Mouse (Mus musculus): ENCODE data around the gene Rab20. TPM values are rescaled to one million over a fixed set of nuclear protein-coding genes. Genes with fewer than 3 reads are reported as not detected.

The Rab20 gene
- total and polyA plus RNA-seq, 2 experiments from 2014 or later, result 52.0 to 84.5 TPM

DNA sequence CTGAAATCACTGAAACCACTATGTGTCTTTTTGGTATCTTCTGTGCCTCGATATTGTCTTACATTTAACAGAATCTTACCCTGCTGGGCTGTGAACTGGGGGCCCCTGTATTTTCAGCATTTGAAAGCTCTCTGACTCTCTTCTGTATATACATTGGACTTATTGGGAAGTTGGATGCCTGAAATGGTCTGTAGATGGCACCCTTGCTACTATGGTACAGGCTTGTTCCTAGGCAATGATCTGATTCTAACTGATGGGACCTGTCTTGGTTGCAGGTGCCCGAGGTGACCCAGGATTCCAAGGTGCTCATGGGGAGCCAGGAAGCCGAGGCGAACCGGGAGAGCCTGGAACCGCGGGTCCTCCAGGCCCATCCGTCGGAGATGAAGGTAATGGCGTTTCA is 63.4 kb downstream of the Rab20 start:
- TF ChIP-seq EP300 (IDR thresholded peaks at IDR 0.05; ENCODE audit: low read depth) (no peak), CTCF (IDR thresholded peaks at IDR 0.05; ENCODE audit: low read depth) (no peak)
- H3K27ac ChIP-seq (ENCODE audit: low read depth), result no peak overlapping the region
- ATAC-seq (ENCODE audit: insufficient read depth, low read depth) (no peak), DNase-seq (ENCODE audit: low spot score) (no peak)
- no peak overlapping the region for H3K4me2 ChIP-seq (ENCODE audit: low read depth, low read length)
- H3K27me3 ChIP-seq (ENCODE audit: control insufficient read depth, insufficient read depth, low read length), result no peaks in the 10 kb centered on the region
- no peak overlapping the region for H3K9ac ChIP-seq (replicated peaks; ENCODE audit: low read depth, low read length)
- peaks cover 64% of the 10 kb centered on the region for H3K36me3 ChIP-seq (replicated peaks; ENCODE audit: control insufficient read depth, insufficient read depth, low read length)
- H3K4me3 ChIP-seq (ENCODE audit: low read depth, low read length), result no peak overlapping the region
- peaks cover 9% of the 10 kb centered on the region; the same call in 1 of the 2 replicates for H3K4me1 ChIP-seq (ENCODE audit: control insufficient read depth, insufficient read depth)
- H3K9me3 ChIP-seq (replicated peaks; ENCODE audit: control insufficient read depth, low read length), result no peaks in the 10 kb centered on the region
- 89% methylated on average over 10 of the region's 10 CpGs for WGBS

DNA sequence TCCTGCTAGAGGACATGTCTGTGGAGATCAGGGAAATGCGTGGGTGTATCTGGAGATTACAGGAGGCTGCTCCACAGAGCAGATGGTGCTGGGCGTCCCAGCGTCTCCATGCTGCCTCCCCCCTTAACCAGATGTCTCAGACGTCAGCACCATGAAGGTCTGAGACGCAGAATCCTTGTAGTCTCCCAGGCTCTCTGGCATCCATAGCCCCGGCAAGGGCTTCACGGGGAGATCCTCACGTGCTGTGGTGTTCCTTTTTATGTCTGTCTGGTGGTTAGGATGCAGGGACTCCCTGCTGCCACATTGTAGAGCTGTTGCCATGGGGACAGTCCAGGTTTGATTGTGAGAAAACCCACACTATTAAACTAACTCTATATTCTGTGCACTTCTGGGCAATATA is 64.2 kb downstream of the Rab20 start:
- peaks cover 68% of the 10 kb centered on the region for H3K36me3 ChIP-seq (replicated peaks; ENCODE audit: control insufficient read depth, insufficient read depth, low read length)
- H3K27me3 ChIP-seq (ENCODE audit: control insufficient read depth, insufficient read depth, low read length), result no peaks in the 10 kb centered on the region
- no peaks in the 10 kb centered on the region for H3K9me3 ChIP-seq (replicated peaks; ENCODE audit: control insufficient read depth, low read length)
- ATAC-seq (ENCODE audit: insufficient read depth, low read depth) (no peak; the same call in 1 of the 2 replicates), DNase-seq (ENCODE audit: low spot score) (no peak)
- no peak overlapping the region for H3K4me3 ChIP-seq (ENCODE audit: low read depth, low read length)
- 59% methylated on average over 8 of the region's 8 CpGs for WGBS
- peaks cover 9% of the 10 kb centered on the region; the same call in 1 of the 2 replicates for H3K4me1 ChIP-seq (ENCODE audit: control insufficient read depth, insufficient read depth)
- H3K4me2 ChIP-seq (ENCODE audit: low read depth, low read length), result no peak overlapping the region
- H3K9ac ChIP-seq (replicated peaks; ENCODE audit: low read depth, low read length), result no peak overlapping the region
- TF ChIP-seq EP300 (IDR thresholded peaks at IDR 0.05; ENCODE audit: low read depth) (no peak), CTCF (IDR thresholded peaks at IDR 0.05; ENCODE audit: low read depth) (no peak)
- H3K27ac ChIP-seq (ENCODE audit: low read depth), result no peak overlapping the region

DNA sequence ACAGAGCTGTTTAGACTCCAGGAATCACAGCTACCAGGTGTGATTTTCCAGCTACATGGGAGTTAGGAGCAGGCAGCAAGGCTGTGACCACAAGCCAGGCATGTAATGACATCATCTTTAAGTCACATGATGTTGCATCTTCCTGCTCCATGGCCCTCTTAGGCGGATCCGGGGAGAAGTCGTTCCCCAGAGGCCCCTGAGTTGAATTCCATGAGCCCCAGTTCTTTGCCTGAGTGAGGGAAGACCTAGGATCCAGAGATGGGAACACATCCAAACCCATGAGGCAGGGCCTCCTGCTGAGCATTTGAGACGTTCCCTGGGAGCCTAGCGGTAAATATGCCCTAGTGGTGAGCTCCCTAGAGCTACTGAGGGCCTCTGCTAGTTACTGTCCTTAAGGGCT is 66.1 kb downstream of the Rab20 start:
- Histone ChIP-seq H3K27ac (ENCODE audit: low read depth) (peak overlapping the region; percentile 28), H3K9me3 (replicated peaks; ENCODE audit: control insufficient read depth, low read length) (no peaks in the 10 kb centered on the region), H3K9ac (replicated peaks; ENCODE audit: low read depth, low read length) (no peak overlapping the region), H3K27me3 (ENCODE audit: control insufficient read depth, insufficient read depth, low read length) (no peaks in the 10 kb centered on the region), H3K4me3 (ENCODE audit: low read depth, low read length) (no peak overlapping the region), H3K36me3 (replicated peaks; ENCODE audit: control insufficient read depth, insufficient read depth, low read length) (peaks cover 80% of the 10 kb centered on the region), H3K4me2 (ENCODE audit: low read depth, low read length) (no peak overlapping the region), H3K4me1 (ENCODE audit: control insufficient read depth, insufficient read depth) (0 out of 2 replicates have a peak, but pooled peaks cover under 1% of the 10 kb centered on the region)
- DNase-seq (ENCODE audit: low spot score) (no peak), ATAC-seq (ENCODE audit: insufficient read depth, low read depth) (peak; percentile 28; the same call in 1 of the 2 replicates)
- no peak for TF ChIP-seq EP300 (IDR thresholded peaks at IDR 0.05; ENCODE audit: low read depth)
- 0 out of 2 replicates have a peak, but pooled peaks have one; percentile 4 for TF ChIP-seq CTCF (IDR thresholded peaks at IDR 0.05; ENCODE audit: low read depth)
- WGBS, result 37% methylated on average over 5 of the region's 5 CpGs

DNA sequence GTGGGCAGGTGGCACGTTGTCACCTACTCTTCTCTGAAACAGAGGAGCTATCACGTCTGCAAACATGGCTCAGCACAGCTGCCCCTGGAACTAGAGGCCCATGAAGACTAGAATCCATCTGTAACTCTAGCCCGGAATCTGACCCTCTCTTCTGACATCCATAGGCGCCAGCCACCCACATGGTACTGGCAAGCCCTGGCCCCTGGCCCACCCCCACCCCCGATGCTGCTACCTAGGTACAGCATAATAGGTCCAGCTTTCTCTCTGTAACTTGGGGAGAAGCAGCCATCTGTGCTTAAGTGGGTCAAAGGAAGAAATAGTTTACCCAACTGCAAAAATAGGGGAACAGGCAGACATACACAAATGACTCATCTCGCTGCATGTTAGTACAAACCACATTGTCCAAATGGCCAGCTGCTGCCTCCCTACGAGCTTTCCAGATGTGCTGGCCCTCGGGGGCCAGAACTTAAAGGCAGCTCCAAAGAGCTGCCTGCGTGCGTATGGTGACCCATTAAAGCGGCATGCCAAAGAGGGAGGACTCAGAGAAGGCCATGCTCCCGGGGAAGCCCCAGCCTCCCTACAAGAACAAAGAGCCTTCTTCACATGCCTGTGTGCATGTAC is 66.9 kb downstream of the Rab20 start:
- no peak for DNase-seq (ENCODE audit: low spot score)
- H3K4me2 ChIP-seq (ENCODE audit: low read depth, low read length), result no peak overlapping the region
- no peaks in the 10 kb centered on the region for H3K9me3 ChIP-seq (replicated peaks; ENCODE audit: control insufficient read depth, low read length)
- no peak overlapping the region for H3K9ac ChIP-seq (replicated peaks; ENCODE audit: low read depth, low read length)
- no peak overlapping the region for H3K4me3 ChIP-seq (ENCODE audit: low read depth, low read length)
- no peak for TF ChIP-seq CTCF (IDR thresholded peaks at IDR 0.05; ENCODE audit: low read depth)
- peak; percentile 45; the same call in 1 of the 2 replicates for TF ChIP-seq EP300 (IDR thresholded peaks at IDR 0.05; ENCODE audit: low read depth)
- ATAC-seq (ENCODE audit: insufficient read depth, low read depth), result peak; percentile 69
- peaks cover 83% of the 10 kb centered on the region for H3K36me3 ChIP-seq (replicated peaks; ENCODE audit: control insufficient read depth, insufficient read depth, low read length)
- no peaks in the 10 kb centered on the region for H3K4me1 ChIP-seq (ENCODE audit: control insufficient read depth, insufficient read depth)
- WGBS, result 63% methylated on average over 12 of the region's 12 CpGs
- H3K27me3 ChIP-seq (ENCODE audit: control insufficient read depth, insufficient read depth, low read length), result no peaks in the 10 kb centered on the region
- peak overlapping the region; percentile 28 for H3K27ac ChIP-seq (ENCODE audit: low read depth)

DNA sequence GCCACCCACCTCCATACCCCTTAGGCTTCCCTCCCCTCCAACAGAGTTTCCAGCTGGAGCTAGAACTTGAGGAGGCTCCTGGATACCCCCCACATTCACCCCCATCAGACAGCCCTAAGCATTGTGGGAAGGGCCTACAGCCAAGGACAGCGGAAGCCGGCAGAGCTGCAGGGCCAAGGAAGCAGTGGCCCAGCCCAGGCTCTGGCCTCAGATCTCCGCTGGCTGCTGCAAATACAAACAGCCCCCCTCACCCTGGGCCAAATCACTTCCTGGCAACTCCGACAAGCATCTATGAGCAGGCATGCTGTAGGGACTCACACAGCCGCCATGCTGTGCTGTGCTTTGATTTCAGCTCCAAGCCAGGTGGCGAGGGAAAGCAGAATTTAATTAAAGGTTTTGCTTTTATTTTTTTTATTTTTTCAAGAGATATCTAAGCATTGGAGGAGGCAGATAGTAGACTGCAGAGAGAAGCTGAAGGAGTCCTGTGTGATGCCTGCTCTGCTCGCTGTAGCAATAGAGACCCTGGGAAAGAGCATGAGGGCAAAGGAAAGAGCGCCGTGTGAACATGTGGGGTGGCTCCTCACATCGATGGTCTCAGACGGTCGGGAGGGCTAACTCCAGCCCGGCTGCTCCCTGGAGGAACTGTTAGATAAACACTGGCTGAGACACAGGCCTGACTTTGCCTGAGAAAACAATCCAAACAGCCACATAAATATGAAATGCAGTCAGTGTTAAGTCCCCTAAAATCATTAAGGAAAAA is 72.6 kb downstream of the Rab20 start:
- Histone ChIP-seq H3K9ac (replicated peaks; ENCODE audit: low read depth, low read length) (no peak overlapping the region), H3K9me3 (replicated peaks; ENCODE audit: control insufficient read depth, low read length) (no peaks in the 10 kb centered on the region), H3K4me3 (ENCODE audit: low read depth, low read length) (no peak overlapping the region), H3K4me1 (ENCODE audit: control insufficient read depth, insufficient read depth) (peaks cover 15% of the 10 kb centered on the region), H3K4me2 (ENCODE audit: low read depth, low read length) (no peak overlapping the region), H3K36me3 (replicated peaks; ENCODE audit: control insufficient read depth, insufficient read depth, low read length) (peaks cover 95% of the 10 kb centered on the region), H3K27ac (ENCODE audit: low read depth) (peak overlapping the region; percentile 57), H3K27me3 (ENCODE audit: control insufficient read depth, insufficient read depth, low read length) (no peaks in the 10 kb centered on the region)
- ATAC-seq (ENCODE audit: insufficient read depth, low read depth) (peak; percentile 86), DNase-seq (ENCODE audit: low spot score) (peak; percentile 72)
- 34% methylated on average over 13 of the region's 13 CpGs for WGBS
- TF ChIP-seq CTCF (IDR thresholded peaks at IDR 0.05; ENCODE audit: low read depth) (no peak), EP300 (IDR thresholded peaks at IDR 0.05; ENCODE audit: low read depth) (peak; percentile 28; the same call in 1 of the 2 replicates)
